Mouse (Mus musculus): ENCODE results near the gene 2300009A05Rik. TPM values are rescaled to one million over a fixed set of nuclear protein-coding genes. Genes with fewer than 3 reads are reported as not detected.

The 2300009A05Rik gene
- total RNA-seq, 2 experiments from 2014 or later, result 22.6 to 24.2 TPM

GRCm38 (mm10) chr9:63349241-63349640 is 49.8 kb downstream of the 2300009A05Rik start:
- no peak for DNase-seq (ENCODE audit: low spot score in 2 of 2)

GRCm38 (mm10) chr9:63348146-63348545 is 50.9 kb downstream of the 2300009A05Rik start:
- DNase-seq (ENCODE audit: low spot score in 2 of 2), result no peak

- no peak for DNase-seq (ENCODE audit: low spot score in 2 of 2)
Measured at GRCm38 (mm10) chr9:63346029-63346428, 53.0 kb downstream of the 2300009A05Rik start.

Other genes starting within 250 kb of the 2300009A05Rik start
- gene Map2k5, start 21.3 kb downstream of the 2300009A05Rik start, total RNA-seq (2021), result 10 to 100 TPM; 31.6 to 34.0 TPM
- not detected for gene Iqch, start 203.2 kb upstream of the 2300009A05Rik start, total RNA-seq (2021)
- gene Aagab, start 203.4 kb upstream of the 2300009A05Rik start, total RNA-seq (2021), result 10 to 100 TPM; 45.0 to 48.9 TPM